Mouse (Mus musculus) heart, postnatal 0 days (tissue): ENCODE data around the gene Trio.

ENCODE experiments used
- CTCF ChIP-seq: IDR thresholded peaks from 2 replicates; pipeline ENCODE4 v1.5.1; 2016; ENCODE audit warnings: antibody characterized with exemption, control low read depth, low read depth
- EP300 ChIP-seq: IDR thresholded peaks from 2 replicates; pipeline ENCODE4 v1.6.1; 2016; ENCODE audit warnings: antibody characterized with exemption, low read depth

- TF ChIP-seq CTCF (peak; percentile 10; the same call in 1 of the 2 replicates), EP300 (no peak)
These were observed 77.8 kb downstream of the Trio start for GRCm38 (mm10) chr15:27947880-27948279.
